Mouse (Mus musculus) CH12F3 (cell line): Measurements from ENCODE around the gene Gm9887.

Experiments used
- in situ Hi-C: fragments of 300-500 bp; cut with MboI; formaldehyde crosslinking; loops from 2 replicates; pipeline ENCODE4 v1.14.3; 2020; ENCODE audit warnings: low sequenced_read_pairs

Gm9887 gene

GRCm38 (mm10) chr12:69361919-69362318, 10.3 kb downstream of the Gm9887 start:
- in situ Hi-C loops = loop anchor here (25.0 kb wide), 2 partner anchors 225 to 325 kb away; partner anchors contain the start of genes Sos2 and Vcpkmt

GRCm38 (mm10) chr12:69360997-69361899, 11.0 kb downstream of the Gm9887 start:
- in situ Hi-C loops = loop anchor here (25.0 kb wide), 2 partner anchors 226 to 326 kb away; partner anchors contain the start of genes Sos2 and Vcpkmt

- in situ Hi-C loops = loop anchor here (25.0 kb wide), 2 partner anchors 227 to 327 kb away; partner anchors contain the start of genes Sos2 and Vcpkmt
Measured at GRCm38 (mm10) chr12:69360655-69360996, 11.6 kb downstream of the Gm9887 start.

- in situ Hi-C loops = loop anchor here (25.0 kb wide), 2 partner anchors 230 to 330 kb away; partner anchors contain the start of genes Sos2 and Vcpkmt
Measured at GRCm38 (mm10) chr12:69357300-69357646, 15.0 kb downstream of the Gm9887 start.

- in situ Hi-C loops = loop anchor here (25.0 kb wide), 2 partner anchors 231 to 331 kb away; partner anchors contain the start of genes Sos2 and Vcpkmt
Measured at GRCm38 (mm10) chr12:69356546-69357299, 15.5 kb downstream of the Gm9887 start, which contains the start of gene Nemf. Gene Nemf, minus strand, starts transcription at chr12:69357165.

- in situ Hi-C loops = loop anchor here (25.0 kb wide), 2 partner anchors 236 to 336 kb away; partner anchors contain the start of genes Sos2 and Vcpkmt
Measured at GRCm38 (mm10) chr12:69351685-69352084, 20.6 kb downstream of the Gm9887 start.

GRCm38 (mm10) chr12:69349928-69350327, 22.3 kb downstream of the Gm9887 start:
- in situ Hi-C loops = loop anchor here (25.0 kb wide), 2 partner anchors 237 to 337 kb away; partner anchors contain the start of genes Sos2 and Vcpkmt

- in situ Hi-C loops = no loop called here
Measured at GRCm38 (mm10) chr12:69333547-69333946, 38.7 kb downstream of the Gm9887 start.

- in situ Hi-C loops = no loop called here
Measured at GRCm38 (mm10) chr12:69332147-69332546, 40.1 kb downstream of the Gm9887 start.

- in situ Hi-C loops = no loop called here
Measured at GRCm38 (mm10) chr12:69331187-69331586, 41.1 kb downstream of the Gm9887 start.
